Mouse (Mus musculus): Measurements from ENCODE around the gene Pik3r2.

Pik3r2 gene

DNA sequence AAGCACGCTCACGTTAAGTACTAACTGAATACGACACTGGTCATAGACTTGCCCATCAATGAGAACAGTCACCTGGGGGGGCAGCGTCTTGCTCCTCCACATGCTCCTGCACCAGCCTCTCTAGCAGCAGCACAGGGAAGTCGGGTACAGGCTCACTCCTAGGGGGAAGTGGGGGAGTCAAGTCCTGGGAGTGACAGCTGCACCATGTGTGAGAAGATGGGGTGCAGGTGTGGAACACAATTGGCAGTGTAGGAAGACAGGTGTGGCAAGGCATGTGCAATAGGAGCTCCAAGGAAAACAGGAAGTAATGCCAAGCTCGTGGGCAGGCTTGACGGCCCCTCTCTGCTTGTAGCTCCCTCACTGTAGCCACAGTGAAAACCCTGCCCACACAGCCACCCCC lies 5.3 kb downstream of the Pik3r2 start:
- DNase-seq, result no peak

DNA sequence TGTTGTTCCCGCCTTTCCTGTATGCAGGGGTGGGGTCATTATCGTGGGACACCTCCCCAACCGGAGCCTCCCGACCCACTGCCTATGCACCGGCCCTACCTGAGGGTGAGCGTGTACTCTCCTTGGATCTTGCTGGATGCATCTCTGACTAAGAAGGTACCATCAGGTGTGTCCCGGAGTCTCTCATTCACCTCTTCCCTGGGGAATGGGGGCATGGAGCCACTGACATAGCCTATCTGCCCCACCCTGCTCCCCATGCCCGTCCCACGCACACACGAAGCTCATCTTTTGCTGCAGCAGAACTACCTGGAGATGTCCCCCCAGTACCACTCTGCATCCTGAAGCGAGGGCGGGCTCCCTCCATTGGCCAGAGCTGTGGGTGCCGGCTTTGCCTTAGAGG lies 5.8 kb downstream of the Pik3r2 start:
- DNase-seq, result no peak

DNA sequence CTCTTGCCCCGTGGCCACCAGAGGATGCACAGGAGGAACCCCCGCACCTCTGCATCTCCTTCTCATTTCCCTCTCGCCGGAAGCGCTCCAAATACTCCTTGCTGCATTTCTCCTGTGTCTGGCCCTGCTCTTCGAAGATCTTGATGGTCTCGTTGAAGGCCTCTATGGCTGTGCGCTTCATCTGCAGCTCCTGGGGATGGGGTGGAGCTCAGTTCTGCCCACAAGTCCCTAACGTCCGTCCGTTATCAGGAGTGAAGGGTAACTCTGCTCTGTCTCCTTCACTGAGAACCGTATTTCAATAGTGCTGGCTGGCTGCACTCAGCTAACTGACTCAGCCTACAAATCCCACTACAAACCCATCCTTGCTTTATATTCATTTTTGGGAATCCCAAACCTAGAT lies 6.7 kb downstream of the Pik3r2 start:
- no peak for DNase-seq

DNA sequence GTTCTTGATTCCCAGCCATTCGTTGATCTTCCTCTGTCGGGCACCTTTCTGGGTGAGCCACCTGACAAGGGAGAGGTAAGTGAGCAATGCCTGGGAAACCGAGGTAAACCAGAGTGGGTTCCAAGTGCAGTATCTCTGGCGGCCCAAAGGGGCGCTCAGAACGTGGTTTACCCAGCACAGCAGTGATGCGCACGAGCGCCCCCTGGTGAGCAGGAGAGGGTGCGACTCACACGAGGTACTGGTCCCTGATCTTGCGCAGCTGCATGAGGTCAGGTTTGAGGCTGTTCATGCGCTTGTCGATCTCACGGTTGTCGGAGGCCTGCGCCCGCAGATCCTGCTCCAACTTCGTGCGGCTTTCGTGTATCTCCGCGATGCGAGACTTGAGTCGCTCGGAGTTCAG lies 7.2 kb downstream of the Pik3r2 start:
- DNase-seq, result peak; percentile 97

DNA sequence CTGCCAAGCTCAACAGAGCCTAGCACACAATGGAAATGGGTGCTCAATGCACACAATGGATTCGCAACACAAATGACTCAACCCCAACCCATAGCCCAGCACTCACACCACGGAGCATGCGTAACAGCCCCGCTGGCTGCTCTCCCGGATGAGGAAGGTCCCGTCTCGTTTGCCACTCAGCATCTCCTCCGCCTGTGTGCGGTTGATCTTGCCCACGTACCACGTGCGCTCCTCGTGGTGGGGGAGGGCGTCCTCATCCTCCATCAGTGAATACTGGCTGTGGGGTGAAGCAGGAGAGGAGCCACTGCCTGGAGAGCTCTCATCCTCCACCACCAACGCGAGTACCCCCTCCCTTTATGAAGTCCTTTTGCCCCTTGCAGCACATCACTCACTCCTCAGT lies 7.6 kb downstream of the Pik3r2 start:
- DNase-seq, result no peak

DNA sequence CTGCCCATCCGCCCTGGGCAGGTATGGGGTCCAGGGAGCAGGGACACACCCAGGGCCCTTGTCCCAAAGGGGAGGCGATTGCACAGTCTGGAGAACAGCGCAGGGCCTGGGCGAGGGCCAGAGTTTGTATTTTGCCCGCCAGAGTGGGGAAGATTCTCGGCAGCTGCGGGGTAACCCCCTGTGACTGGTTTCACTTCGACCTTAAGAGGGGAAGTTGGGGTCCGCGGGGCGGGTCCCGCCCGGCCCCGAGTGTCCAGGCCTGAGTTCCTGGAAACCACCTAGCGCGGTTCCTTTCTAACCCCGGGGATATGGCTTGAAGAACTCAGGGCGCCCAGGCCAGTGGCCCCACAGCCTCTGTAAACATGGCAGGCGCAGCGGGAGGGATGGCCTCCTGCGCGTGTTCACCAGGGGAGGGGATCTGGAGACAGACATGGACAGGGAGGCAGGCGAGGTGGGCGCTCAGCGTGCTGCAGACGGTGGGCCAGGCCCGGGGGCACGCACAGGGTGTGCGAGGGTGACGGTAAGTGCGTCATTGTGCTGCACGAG lies 8.2 kb downstream of the Pik3r2 start:
- peak; percentile 38 for DNase-seq

DNA sequence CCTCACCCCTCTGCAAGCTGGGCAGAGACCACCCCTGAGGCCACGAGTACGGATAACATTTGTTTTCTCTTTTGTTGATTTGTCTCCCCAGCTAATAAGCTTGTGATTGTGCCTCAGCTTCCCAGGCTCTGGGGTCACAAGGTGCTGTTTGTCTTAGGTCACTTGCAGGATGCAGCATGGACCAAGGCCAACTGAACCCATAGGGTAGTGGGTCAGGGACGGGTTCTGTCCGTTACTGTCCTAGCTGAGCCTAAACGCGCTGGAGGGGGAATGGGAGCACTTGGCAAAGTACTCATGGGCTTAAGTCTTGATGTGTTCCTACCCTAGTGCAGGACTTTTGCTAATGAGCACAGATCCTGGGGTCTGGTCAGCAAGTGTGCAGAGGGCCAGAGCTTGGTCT lies 9.0 kb downstream of the Pik3r2 start:
- DNase-seq, result peak; percentile 26

DNA sequence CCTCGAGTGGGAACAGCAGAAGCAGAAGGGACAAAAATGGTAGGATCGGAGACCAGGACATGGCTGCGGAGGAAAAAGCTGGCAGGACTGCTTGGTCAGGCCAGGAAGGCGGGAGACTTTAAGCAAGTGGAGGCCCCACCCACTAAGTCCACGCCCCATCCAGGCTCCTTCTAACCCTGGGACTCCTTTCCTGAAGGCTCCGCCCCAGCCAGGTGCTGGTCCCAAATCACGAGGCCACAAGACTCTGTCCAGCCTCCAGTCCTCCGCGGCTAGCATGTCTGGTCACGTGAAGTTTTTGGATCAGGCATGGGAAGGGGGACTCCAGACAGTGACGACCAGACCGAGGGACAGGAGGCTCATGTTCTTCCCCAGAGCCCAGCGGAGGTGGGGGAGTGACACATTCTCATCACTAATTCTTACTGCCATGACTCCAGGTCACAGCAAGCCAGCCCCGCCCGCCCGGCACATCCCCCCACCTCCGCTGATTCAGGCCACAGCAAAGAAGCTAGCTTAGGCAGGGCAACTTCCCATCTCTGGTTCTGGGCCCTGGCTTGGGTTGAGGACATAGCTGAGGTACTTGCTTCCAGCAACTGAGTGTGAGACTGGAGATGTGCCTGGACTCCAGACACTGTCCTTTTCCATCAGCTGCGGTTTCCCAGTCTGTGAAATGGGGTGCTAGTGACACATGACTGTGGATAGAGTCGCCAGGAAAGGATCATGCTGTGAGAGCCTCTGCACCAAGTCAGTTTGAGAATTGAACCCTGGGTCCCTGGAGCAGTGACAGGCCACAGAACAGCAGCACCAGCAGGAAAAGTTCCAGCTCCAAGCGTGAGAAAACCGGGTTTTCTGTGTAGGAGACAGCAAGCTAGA lies 9.7 kb downstream of the Pik3r2 start:
- peak; percentile 95 for DNase-seq

DNA sequence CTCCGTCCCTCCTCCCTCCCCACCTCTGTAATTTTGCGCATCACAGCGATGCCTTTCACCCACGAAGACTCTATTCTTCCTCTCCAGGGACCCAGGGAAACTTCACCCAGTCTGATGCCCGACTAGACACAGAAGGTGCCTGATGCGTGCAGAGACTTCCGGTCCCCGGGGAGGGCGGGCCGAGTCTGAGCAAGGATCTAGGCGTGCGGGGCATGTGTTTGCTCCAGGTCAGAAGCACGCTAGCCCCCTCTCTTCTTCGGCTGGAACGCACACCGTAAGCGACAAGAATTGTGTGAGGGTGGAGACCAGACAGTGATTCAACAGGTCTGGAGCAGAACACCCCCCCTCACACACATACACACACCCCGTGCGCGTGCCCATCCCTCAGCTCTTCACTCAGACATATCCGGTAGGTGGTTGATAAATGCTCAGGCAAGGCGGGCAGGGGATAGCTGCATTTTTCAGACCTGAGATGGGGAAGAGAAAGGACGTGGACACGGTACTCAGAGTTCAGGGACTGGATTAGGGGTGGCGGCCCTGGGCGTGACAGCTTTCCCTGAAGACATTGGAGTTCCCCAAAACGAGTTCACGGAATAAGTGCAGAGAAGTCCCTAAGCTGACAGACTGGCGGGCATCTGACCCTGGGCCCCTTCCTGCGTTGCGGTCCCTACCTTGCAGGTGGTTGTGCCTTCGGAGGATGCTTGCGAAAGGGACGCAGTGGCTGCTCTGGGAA lies 10.5 kb downstream of the Pik3r2 start:
- no peak for DNase-seq

DNA sequence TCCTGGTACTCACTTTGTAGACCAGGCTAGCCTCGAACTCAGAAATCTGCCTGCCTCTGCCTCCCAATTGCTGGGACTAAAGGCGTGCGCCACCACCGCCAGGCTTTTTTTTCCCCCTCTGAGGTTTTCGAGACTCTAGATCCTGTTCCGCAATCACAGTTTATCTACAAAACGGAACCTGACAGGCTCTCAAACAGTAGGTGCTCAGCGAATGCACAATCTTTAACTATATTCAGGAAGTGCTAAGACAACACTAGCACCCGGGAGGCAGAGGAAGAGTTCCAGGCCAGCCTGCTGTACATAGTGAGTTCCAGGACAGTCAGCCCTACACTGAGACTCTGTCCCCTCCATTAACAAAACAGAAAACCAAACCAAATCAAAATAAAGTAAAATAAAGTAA lies 11.2 kb downstream of the Pik3r2 start:
- DNase-seq, result no peak

DNA sequence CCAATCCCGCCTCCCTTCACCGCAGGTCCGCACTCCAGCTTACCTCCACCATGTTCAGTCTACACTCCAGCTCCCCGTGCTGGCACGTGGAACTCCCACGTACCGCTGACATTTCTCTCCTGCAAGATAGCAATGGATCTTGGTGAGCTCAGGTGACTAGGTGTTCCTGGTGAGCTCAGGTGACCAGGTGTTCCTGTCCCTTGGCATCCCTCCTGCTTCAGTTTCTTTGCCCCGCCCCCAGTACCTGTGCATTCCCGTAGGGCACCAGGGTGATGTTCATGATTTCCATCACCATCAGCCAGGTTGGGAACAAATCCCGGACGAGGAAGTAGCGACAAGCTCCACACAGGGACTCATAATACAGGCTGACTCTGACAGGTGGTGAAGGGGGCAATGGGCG lies 11.8 kb downstream of the Pik3r2 start:
- DNase-seq, result peak; percentile 47

DNA sequence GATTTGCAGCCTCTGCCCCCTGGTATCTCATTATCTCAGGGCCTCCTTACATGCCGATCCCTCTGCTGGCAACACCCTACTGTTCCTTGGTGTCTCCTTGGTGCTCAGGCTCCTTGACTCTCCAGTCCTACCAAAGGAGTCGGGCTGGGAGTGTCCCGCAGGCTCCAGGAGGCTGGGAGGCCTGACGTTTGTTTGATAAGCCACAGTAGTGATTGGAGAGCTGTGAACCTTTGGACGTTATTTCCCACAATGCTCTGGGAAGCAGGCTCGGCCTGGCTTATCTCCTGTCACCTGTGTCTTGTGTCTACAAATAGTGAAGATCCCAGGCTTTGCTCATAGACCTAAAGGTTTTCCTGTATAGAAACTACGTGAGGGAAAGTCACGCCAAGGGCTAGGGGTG lies 12.5 kb downstream of the Pik3r2 start:
- no peak for DNase-seq

DNA sequence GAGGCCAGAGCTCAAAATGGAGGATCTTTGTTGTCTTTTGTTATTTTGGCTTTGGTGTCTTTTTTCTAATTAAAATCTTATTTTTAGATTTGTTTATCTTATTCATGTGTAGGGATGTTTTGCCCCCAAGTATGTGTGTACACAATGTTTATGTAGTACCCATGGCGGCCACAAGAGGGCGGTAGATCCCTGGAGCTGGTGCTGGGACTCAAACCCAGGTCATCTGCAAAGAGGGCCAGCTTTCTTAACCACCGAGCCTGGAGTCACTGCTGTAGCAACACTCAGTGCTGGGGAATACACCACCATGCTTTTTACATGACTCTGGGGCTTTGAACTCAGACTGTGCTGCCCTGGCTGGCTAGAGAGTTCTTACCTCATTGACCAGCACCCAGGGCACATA lies 13.2 kb downstream of the Pik3r2 start:
- DNase-seq, result peak; percentile 76

DNA sequence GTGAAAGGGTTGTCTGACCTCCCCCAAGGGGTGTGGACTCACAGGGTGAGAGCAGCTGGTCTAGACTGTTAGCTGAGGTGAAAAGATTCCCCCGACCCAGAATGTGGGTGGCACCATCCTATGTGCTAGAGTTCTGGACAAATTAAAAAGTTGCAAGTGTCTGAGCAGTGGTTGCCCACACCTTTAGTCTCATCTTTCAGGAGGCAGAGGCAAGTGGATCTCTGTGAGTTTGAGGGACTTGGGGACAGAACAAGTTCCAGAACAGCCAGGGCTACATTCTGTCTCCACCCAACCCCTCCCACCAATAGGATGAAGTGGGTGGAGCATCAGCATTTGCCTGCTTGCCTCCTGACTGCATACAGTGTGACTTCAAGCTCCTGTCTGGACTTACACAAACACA lies 14.4 kb downstream of the Pik3r2 start:
- DNase-seq, result no peak

DNA sequence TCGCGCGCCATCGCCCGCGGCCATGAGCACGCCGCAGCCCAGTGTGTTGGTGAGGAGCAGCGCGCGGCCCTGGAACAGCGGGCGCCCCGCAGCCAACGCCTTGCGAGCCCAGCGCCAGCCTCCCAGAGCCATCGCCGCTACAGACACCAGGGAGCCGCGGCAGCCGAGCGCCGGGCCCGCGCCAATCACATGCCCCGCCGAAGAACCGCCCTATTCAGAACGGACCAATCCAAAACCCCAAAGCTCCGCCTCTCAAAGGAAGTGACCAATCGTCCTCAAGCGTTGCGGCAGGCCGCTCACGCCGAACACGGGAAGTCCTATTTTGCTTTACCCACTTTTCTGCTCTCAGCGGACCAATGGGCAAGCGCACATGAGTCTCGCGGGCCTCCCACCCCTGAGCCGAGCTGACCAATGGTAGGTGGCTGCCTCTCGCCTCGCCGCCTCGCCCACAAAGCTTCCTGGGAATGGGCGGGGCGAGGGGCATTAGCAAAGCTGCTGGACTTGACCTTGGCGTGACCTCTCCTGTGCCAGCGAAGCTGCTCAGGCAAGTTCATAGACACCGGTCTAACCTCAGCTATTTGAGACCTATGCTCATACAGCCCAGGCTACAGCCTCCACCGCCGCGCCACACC lies 15.6 kb downstream of the Pik3r2 start, which contains the start of gene Mpv17l2:
Gene Mpv17l2, minus strand, starts transcription at position 172 of the 632 bp plus-strand sequence.
- DNase-seq, result peak; percentile 99

DNA sequence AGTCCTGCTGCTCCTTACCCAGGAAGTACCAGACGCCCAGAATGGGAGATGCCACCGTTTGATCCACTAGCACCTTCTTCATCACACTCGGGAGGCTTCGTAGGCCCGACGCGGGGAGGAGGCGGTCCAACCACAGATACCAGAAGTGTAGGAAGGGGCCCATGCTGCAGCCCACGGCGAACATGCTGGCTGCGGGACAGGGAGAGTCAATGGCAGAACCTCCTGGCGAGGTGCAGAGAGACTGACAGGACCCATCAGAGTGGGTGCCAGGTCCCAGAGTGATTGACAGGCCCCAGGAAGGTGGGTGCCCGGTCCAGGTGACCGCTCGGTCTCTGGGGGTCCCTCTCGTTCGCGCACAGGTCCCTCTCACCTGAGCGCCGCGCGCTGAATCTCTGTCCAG lies 16.2 kb downstream of the Pik3r2 start:
- DNase-seq, result no peak

DNA sequence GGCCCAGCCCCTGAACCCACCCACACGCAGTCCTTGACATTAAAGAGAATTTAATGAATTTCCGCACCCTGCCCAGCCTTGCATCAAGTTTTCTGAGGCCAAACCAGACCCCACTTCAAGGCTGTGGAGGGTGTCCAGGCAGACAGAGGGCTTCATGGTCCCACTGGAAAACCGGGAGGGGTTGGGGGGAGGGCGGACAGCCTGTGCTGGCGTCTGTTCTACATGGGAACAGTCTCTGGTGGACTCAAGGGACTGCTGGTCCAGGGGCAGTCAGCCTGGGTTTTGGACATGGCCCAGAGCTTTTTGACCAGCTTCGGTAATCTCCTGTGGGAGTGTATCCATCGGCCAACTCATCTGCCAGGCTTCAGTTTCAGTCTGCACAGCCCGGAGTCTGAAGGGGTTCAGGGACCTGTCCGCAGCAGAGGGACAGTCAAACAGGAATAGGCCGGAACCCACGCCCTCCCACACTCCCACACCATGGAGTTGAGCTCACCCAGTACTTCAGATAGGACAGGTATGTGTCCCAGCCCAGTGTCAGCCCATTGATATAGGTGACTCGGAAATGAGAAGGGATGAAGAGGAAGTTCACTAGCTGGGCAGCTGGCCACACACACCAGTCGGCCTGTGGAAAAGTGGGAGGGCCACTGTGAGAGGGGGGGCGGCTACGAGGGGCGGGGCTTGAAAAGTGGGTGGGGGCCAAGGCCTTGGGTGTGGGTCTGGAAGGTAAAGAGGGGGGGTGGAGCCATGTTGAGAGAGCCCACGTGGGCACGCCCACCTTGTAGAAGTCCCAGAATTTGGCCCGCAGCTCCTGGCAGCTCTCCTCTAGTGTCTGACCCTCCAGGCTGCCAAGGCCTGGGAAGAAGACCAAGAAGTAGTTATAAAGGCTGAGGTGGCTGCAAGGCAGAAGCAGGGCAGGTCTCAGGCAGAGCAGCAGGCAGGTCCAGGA lies 17.6 kb downstream of the Pik3r2 start:
- DNase-seq, result no peak

DNA sequence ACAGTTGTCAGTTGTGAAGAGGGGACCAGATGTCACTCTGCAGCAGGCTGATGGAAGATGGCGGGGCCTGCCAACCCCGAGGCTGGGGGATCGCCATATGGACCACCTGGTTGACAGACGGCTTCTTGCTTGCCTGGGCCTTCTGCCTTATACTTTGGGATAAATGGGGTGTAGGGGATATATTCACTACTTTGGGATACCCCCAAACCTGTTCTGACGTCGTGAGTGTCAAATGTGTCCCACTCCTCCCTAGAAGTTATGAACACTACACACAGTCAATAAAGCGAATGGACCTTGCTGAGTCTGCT lies 18.3 kb downstream of the Pik3r2 start:
- peak; percentile 14 for DNase-seq

DNA sequence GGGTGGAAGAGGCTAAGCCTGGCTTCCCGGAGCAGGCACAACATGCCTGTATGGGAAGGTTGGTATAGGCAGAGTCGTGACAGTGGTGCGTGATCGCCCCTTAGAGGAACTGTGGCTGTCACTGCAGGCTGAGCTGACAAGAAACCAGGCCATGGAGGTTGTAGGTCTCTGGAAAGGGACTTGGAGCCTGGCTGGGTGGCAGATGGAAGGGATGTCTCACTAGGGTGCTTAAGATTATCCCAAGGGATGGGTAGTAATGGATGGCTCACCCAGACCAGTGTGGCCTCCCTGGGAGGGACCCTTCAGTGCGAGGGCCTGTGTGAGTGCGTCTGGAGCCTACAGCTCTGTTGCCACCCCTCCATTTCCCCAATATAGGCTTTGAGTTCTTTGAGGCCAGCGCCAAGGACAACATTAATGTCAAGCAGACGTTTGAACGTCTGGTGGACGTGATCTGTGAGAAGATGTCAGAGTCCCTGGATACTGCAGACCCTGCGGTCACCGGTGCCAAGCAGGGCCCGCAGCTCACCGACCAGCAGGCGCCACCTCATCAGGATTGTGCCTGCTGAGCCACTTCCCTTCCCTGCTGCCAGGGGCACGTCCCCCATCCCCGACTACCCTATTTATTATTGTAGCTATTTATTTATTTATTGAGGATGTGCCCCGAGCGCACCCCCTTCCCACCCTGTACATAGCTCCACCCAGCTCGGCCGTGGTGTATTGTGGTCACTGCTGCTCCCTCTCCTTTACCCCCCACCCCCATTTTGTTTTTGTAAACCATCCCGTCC lies 18.8 kb downstream of the Pik3r2 start:
- DNase-seq, result peak; percentile 42

DNA sequence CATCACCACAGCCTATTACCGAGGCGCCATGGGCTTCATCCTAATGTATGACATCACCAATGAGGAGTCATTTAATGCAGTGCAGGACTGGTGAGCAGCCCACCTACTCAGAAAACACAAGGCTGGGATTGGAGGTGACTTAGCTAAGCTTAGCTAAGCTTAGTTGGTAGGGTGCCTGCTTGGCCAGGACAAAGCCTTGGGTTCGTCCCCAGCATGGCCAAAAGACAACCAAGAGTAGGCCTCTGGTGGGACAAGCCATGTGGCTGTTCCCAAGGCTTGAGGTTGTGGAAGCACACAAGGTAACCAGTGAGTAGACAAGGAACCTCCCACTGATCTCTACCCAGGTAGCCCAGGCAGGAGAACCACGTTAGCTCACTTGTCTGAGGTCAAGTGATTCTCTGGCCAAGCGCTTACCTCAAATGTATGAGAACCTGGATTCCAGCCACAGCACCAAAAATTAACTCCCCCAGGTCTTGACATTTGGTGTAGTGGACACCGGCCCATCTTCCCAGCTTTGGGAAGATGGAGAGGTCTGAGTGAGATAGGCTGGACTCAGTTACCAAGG lies 20.0 kb downstream of the Pik3r2 start:
- peak; percentile 20 for DNase-seq
